Mouse (Mus musculus): ENCODE measurements around the gene Tspan17. TPM values are rescaled to one million over a fixed set of nuclear protein-coding genes. Genes with fewer than 3 reads are reported as not detected.

The Tspan17 gene
- polyA plus RNA-seq, 1 experiment from 2014 or later = 9.4 TPM

GRCm38 (mm10) chr13:54752656-54753055 is 36.5 kb upstream of the Tspan17 start:
- DNase-seq (ENCODE audit: low spot score) (no peak), ATAC-seq (replicated peaks; ENCODE audit: low FRiP score, low TSS enrichment, low read depth) (no peak)
- Histone ChIP-seq H3K27me3 (replicated peaks; ENCODE audit: control insufficient read depth, insufficient read depth, low read length) (peaks cover 39% of the 10 kb centered on the region), H3K36me3 (ENCODE audit: control insufficient read depth, insufficient read depth, low read length) (no peaks in the 10 kb centered on the region), H3K4me3 (ENCODE audit: low read depth, low read length) (no peak overlapping the region), H3K4me1 (replicated peaks; ENCODE audit: control insufficient read depth, insufficient read depth, low read length) (0 out of 2 replicates have a peak, but pooled peaks cover 4% of the 10 kb centered on the region), H3K9me3 (ENCODE audit: control insufficient read depth, low read length) (no peaks in the 10 kb centered on the region), H3K27ac (ENCODE audit: low read depth) (no peak overlapping the region), H3K4me2 (ENCODE audit: low read length) (no peak overlapping the region), H3K9ac (ENCODE audit: low read length) (no peak overlapping the region)
- WGBS = 66% methylated on average over 10 of the region's 10 CpGs

GRCm38 (mm10) chr13:54753733-54754132 is 35.4 kb upstream of the Tspan17 start:
- 71% methylated on average over 6 of the region's 6 CpGs for WGBS
- Histone ChIP-seq H3K27ac (ENCODE audit: low read depth) (no peak overlapping the region), H3K36me3 (ENCODE audit: control insufficient read depth, insufficient read depth, low read length) (no peaks in the 10 kb centered on the region), H3K9me3 (ENCODE audit: control insufficient read depth, low read length) (no peaks in the 10 kb centered on the region), H3K4me1 (replicated peaks; ENCODE audit: control insufficient read depth, insufficient read depth, low read length) (0 out of 2 replicates have a peak, but pooled peaks cover 6% of the 10 kb centered on the region), H3K9ac (ENCODE audit: low read length) (no peak overlapping the region), H3K27me3 (replicated peaks; ENCODE audit: control insufficient read depth, insufficient read depth, low read length) (peaks cover 34% of the 10 kb centered on the region), H3K4me2 (ENCODE audit: low read length) (no peak overlapping the region), H3K4me3 (ENCODE audit: low read depth, low read length) (no peak overlapping the region)
- ATAC-seq (replicated peaks; ENCODE audit: low FRiP score, low TSS enrichment, low read depth) (no peak), DNase-seq (ENCODE audit: low spot score) (no peak)

- Histone ChIP-seq H3K27me3 (replicated peaks; ENCODE audit: control insufficient read depth, insufficient read depth, low read length) (peaks cover 40% of the 10 kb centered on the region), H3K27ac (ENCODE audit: low read depth) (no peak overlapping the region), H3K4me3 (ENCODE audit: low read depth, low read length) (no peak overlapping the region), H3K36me3 (ENCODE audit: control insufficient read depth, insufficient read depth, low read length) (no peaks in the 10 kb centered on the region), H3K4me2 (ENCODE audit: low read length) (no peak overlapping the region), H3K4me1 (replicated peaks; ENCODE audit: control insufficient read depth, insufficient read depth, low read length) (0 out of 2 replicates have a peak, but pooled peaks cover 7% of the 10 kb centered on the region), H3K9ac (ENCODE audit: low read length) (no peak overlapping the region), H3K9me3 (ENCODE audit: control insufficient read depth, low read length) (no peaks in the 10 kb centered on the region)
- DNase-seq (ENCODE audit: low spot score) = no peak
- 43% methylated on average over 12 of the region's 12 CpGs for WGBS
- no peak for ATAC-seq (replicated peaks; ENCODE audit: low FRiP score, low TSS enrichment, low read depth)
Observed at GRCm38 (mm10) chr13:54754169-54755080, 34.8 kb upstream of the Tspan17 start.

- Histone ChIP-seq H3K27me3 (replicated peaks; ENCODE audit: control insufficient read depth, insufficient read depth, low read length) (peaks cover 39% of the 10 kb centered on the region), H3K27ac (ENCODE audit: low read depth) (no peak overlapping the region), H3K4me1 (replicated peaks; ENCODE audit: control insufficient read depth, insufficient read depth, low read length) (0 out of 2 replicates have a peak, but pooled peaks cover 3% of the 10 kb centered on the region), H3K9ac (ENCODE audit: low read length) (no peak overlapping the region), H3K4me2 (ENCODE audit: low read length) (no peak overlapping the region), H3K36me3 (ENCODE audit: control insufficient read depth, insufficient read depth, low read length) (no peaks in the 10 kb centered on the region), H3K4me3 (ENCODE audit: low read depth, low read length) (no peak overlapping the region), H3K9me3 (ENCODE audit: control insufficient read depth, low read length) (no peaks in the 10 kb centered on the region)
- WGBS = 29% methylated on average over 9 of the region's 9 CpGs
- ATAC-seq (replicated peaks; ENCODE audit: low FRiP score, low TSS enrichment, low read depth) (no peak), DNase-seq (ENCODE audit: low spot score) (no peak)
Observed at GRCm38 (mm10) chr13:54755201-54755830, 33.9 kb upstream of the Tspan17 start.

- H3K27ac ChIP-seq (ENCODE audit: low read depth) = no peak overlapping the region
- H3K4me3 ChIP-seq (ENCODE audit: low read depth, low read length) = no peak overlapping the region
- WGBS = 86% methylated on average over 8 of the region's 8 CpGs
- no peak overlapping the region for H3K4me2 ChIP-seq (ENCODE audit: low read length)
- no peak for ATAC-seq (replicated peaks; ENCODE audit: low FRiP score, low TSS enrichment, low read depth)
- no peak for DNase-seq (ENCODE audit: low spot score)
- H3K27me3 ChIP-seq (replicated peaks; ENCODE audit: control insufficient read depth, insufficient read depth, low read length) = peaks cover 39% of the 10 kb centered on the region
- no peaks in the 10 kb centered on the region for H3K9me3 ChIP-seq (ENCODE audit: control insufficient read depth, low read length)
- 0 out of 2 replicates have a peak, but pooled peaks cover 3% of the 10 kb centered on the region for H3K4me1 ChIP-seq (replicated peaks; ENCODE audit: control insufficient read depth, insufficient read depth, low read length)
- H3K9ac ChIP-seq (ENCODE audit: low read length) = no peak overlapping the region
- H3K36me3 ChIP-seq (ENCODE audit: control insufficient read depth, insufficient read depth, low read length) = no peaks in the 10 kb centered on the region
Observed at GRCm38 (mm10) chr13:54756156-54756712, 32.9 kb upstream of the Tspan17 start.

- no peaks in the 10 kb centered on the region for H3K36me3 ChIP-seq (ENCODE audit: control insufficient read depth, insufficient read depth, low read length)
- no peak overlapping the region for H3K9ac ChIP-seq (ENCODE audit: low read length)
- no peak for ATAC-seq (replicated peaks; ENCODE audit: low FRiP score, low TSS enrichment, low read depth)
- no peak overlapping the region for H3K27ac ChIP-seq (ENCODE audit: low read depth)
- H3K4me3 ChIP-seq (ENCODE audit: low read depth, low read length) = peak overlapping the region; percentile 31
- 48% methylated on average over 10 of the region's 10 CpGs for WGBS
- 0 out of 2 replicates have a peak, but pooled peaks cover 3% of the 10 kb centered on the region for H3K4me1 ChIP-seq (replicated peaks; ENCODE audit: control insufficient read depth, insufficient read depth, low read length)
- H3K27me3 ChIP-seq (replicated peaks; ENCODE audit: control insufficient read depth, insufficient read depth, low read length) = peaks cover 36% of the 10 kb centered on the region
- no peaks in the 10 kb centered on the region for H3K9me3 ChIP-seq (ENCODE audit: control insufficient read depth, low read length)
- no peak for DNase-seq (ENCODE audit: low spot score)
- peak overlapping the region; percentile 55 for H3K4me2 ChIP-seq (ENCODE audit: low read length)
Observed at GRCm38 (mm10) chr13:54757093-54757830, 31.9 kb upstream of the Tspan17 start.

- Histone ChIP-seq H3K27ac (ENCODE audit: low read depth) (no peak overlapping the region), H3K36me3 (ENCODE audit: control insufficient read depth, insufficient read depth, low read length) (no peaks in the 10 kb centered on the region), H3K4me2 (ENCODE audit: low read length) (peak overlapping the region; percentile 55), H3K4me3 (ENCODE audit: low read depth, low read length) (peak overlapping the region; percentile 31), H3K4me1 (replicated peaks; ENCODE audit: control insufficient read depth, insufficient read depth, low read length) (0 out of 2 replicates have a peak, but pooled peaks cover 3% of the 10 kb centered on the region), H3K9me3 (ENCODE audit: control insufficient read depth, low read length) (no peaks in the 10 kb centered on the region), H3K27me3 (replicated peaks; ENCODE audit: control insufficient read depth, insufficient read depth, low read length) (peaks cover 46% of the 10 kb centered on the region), H3K9ac (ENCODE audit: low read length) (no peak overlapping the region; the same call in 1 of the 2 replicates)
- DNase-seq (ENCODE audit: low spot score) (peak; percentile 95), ATAC-seq (replicated peaks; ENCODE audit: low FRiP score, low TSS enrichment, low read depth) (peak; percentile 86)
- WGBS = under 1% methylated on average over 43 of the region's 43 CpGs
Observed at GRCm38 (mm10) chr13:54758045-54758755, 31.0 kb upstream of the Tspan17 start.
